Mouse (Mus musculus) adrenal gland, postnatal 25 days (tissue): Measurements from ENCODE around the gene Gm49322. TPM values are rescaled to one million over a fixed set of nuclear protein-coding genes. Genes with fewer than 3 reads are reported as not detected.
A peak's percentile ranks its signal among the peaks of the same experiment; 100 is the strongest.
"Not testable (repeated sequence)": the region's sequence is repeated elsewhere in the genome, so short reads cannot be mapped to it uniquely, and the experiment has no call there.

ENCODE experiments used
- DNase-seq: peaks from one replicate; pipeline ENCODE4 v3.0.0; 2021; ENCODE audit warnings: mixed read lengths
- total RNA-seq: library from RNA; stranded (reverse); gene quantifications from 2 replicates; pipeline ENCODE4 v1.2.3, GENCODE M21; 2021

Gm49322 gene
- total RNA-seq, 1 experiment from 2014 or later = 3.0 TPM

- DNase-seq = no peak
Observed at GRCm38 (mm10) chr10:80611905-80612304, 6.1 kb downstream of the Gm49322 start.

GRCm38 (mm10) chr10:80613821-80614220, 8.0 kb downstream of the Gm49322 start:
- DNase-seq = no peak

- no peak for DNase-seq
Observed at GRCm38 (mm10) chr10:80614351-80614750, 8.5 kb downstream of the Gm49322 start.

GRCm38 (mm10) chr10:80618181-80618580, 12.4 kb downstream of the Gm49322 start:
- DNase-seq = peak; percentile 45

- DNase-seq = no peak
Observed at GRCm38 (mm10) chr10:80619465-80620244, 13.8 kb downstream of the Gm49322 start.

GRCm38 (mm10) chr10:80620365-80620764, 14.5 kb downstream of the Gm49322 start:
- no peak for DNase-seq

- no peak for DNase-seq
Observed at GRCm38 (mm10) chr10:80620796-80621689, 15.2 kb downstream of the Gm49322 start.

- no peak for DNase-seq
Observed at GRCm38 (mm10) chr10:80621690-80621939, 15.8 kb downstream of the Gm49322 start.

GRCm38 (mm10) chr10:80621940-80622660, 16.3 kb downstream of the Gm49322 start:
- DNase-seq = peak; percentile 98

- DNase-seq = peak; percentile 46
Observed at GRCm38 (mm10) chr10:80622661-80623456, 17.0 kb downstream of the Gm49322 start, which contains the start of gene Csnk1g2. Gene Csnk1g2, plus strand, starts transcription at chr10:80622838.

GRCm38 (mm10) chr10:80623457-80624191, 17.8 kb downstream of the Gm49322 start:
- peak; percentile 58 for DNase-seq

GRCm38 (mm10) chr10:80625764-80626163, 19.9 kb downstream of the Gm49322 start:
- DNase-seq = no peak

GRCm38 (mm10) chr10:80627685-80628084, 21.9 kb downstream of the Gm49322 start:
- no peak for DNase-seq

- no peak for DNase-seq
Observed at GRCm38 (mm10) chr10:80628925-80629324, 23.1 kb downstream of the Gm49322 start.

GRCm38 (mm10) chr10:80635345-80635744, 29.5 kb downstream of the Gm49322 start:
- DNase-seq = no peak

GRCm38 (mm10) chr10:80646936-80647335, 41.1 kb downstream of the Gm49322 start:
- no peak for DNase-seq

GRCm38 (mm10) chr10:80649910-80650309, 44.1 kb downstream of the Gm49322 start:
- not testable (repeated sequence) for DNase-seq

- DNase-seq = no peak
Observed at GRCm38 (mm10) chr10:80650392-80650791, 44.6 kb downstream of the Gm49322 start.

GRCm38 (mm10) chr10:80653156-80653720, 47.4 kb downstream of the Gm49322 start:
- peak; percentile 39 for DNase-seq

GRCm38 (mm10) chr10:80654866-80655265, 49.0 kb downstream of the Gm49322 start:
- DNase-seq = no peak
